Mouse (Mus musculus) hindbrain, embryonic 14.5 days (tissue): Measurements from ENCODE around the gene Pum2. TPM values are rescaled to one million over a fixed set of nuclear protein-coding genes. Genes with fewer than 3 reads are reported as not detected.
"Not testable (repeated sequence)": the region's sequence is repeated elsewhere in the genome, so short reads cannot be mapped to it uniquely, and the experiment has no call there.

Source experiments
- ATAC-seq: fragments of 200-750 bp; cut with Nextera tagmentation; 2 replicates; pipeline ENCODE4 v1.8.0; 2017; ENCODE audit warnings: moderate number of reproducible peaks, mild to moderate bottlenecking, moderate TSS enrichment, moderate library complexity; ENCODE audit not compliant: low FRiP score
- DNase-seq: peaks from one replicate; pipeline ENCODE4 v3.0.0-alpha.2; 2015; ENCODE audit warnings: low spot score
- H3K27ac ChIP-seq: fragments of 300-500 bp; sonication (generic); 2 replicates; pipeline ENCODE4 v1.5.1; 2014; ENCODE audit warnings: mild to moderate bottlenecking, moderate library complexity
- H3K27me3 ChIP-seq: fragments of 300-500 bp; sonication (generic); 2 replicates; pipeline ENCODE4 v1.6.1; 2014; ENCODE audit warnings: mild to moderate bottlenecking, low read length, mixed read lengths; ENCODE audit not compliant: control insufficient read depth, insufficient read depth
- H3K36me3 ChIP-seq: fragments of 300-500 bp; sonication (generic); replicated peaks from 2 replicates; pipeline ENCODE4 v1.6.1; 2014; ENCODE audit not compliant: control insufficient read depth, insufficient read depth
- H3K4me1 ChIP-seq: fragments of 300-500 bp; sonication (generic); replicated peaks from 2 replicates; pipeline ENCODE4 v1.6.1; 2014; ENCODE audit warnings: antibody characterized with exemption, low read length, mixed read lengths; ENCODE audit not compliant: control insufficient read depth, insufficient read depth
- H3K4me2 ChIP-seq: fragments of 300-500 bp; sonication (generic); replicated peaks from 2 replicates; pipeline ENCODE4 v1.6.1; 2014; ENCODE audit warnings: mild to moderate bottlenecking, moderate library complexity
- H3K4me3 ChIP-seq: fragments of 300-500 bp; sonication (generic); replicated peaks from 2 replicates; pipeline ENCODE4 v1.5.1; 2014; ENCODE audit warnings: mild to moderate bottlenecking, low read length
- H3K9ac ChIP-seq: fragments of 300-500 bp; sonication (generic); 2 replicates; pipeline ENCODE4 v1.6.1; 2014
- H3K9me3 ChIP-seq: fragments of 300-500 bp; sonication (generic); 2 replicates; pipeline ENCODE4 v1.6.1; 2016; ENCODE audit warnings: low read length; ENCODE audit not compliant: control insufficient read depth
- WGBS: fragments of 180-500 bp; shearing (Covaris S2); extraction: QIAGEN DNeasy Blood & Tissue Kit; methylation state at CpG from one replicate; pipeline ENCODE4 v1.1.7; 2014; 5-methylcytosine and 5-hydroxymethylcytosine counted together
- polyA plus RNA-seq: library from polyadenylated mRNA; unstranded; fragments of >200 nt; fragmentation: Nextera tagmentation; extraction: Ambion mirVana; gene quantifications from 2 replicates; pipeline ENCODE4 v1.2.1, GENCODE M21; 2014

Gene Pum2
- polyA plus RNA-seq, result 64.9 and 68.6 TPM in 2 replicates

GRCm38 (mm10) chr12:8673974-8674306 is at the start of gene Pum2:
Gene Pum2 (plus strand): TSS chr12:8674134.
- Histone ChIP-seq H3K9ac (peak within 1 kb of the TSS; percentile 94), H3K36me3 (no peaks in the 10 kb centered on the region), H3K4me3 (peak within 1 kb of the TSS; percentile 79), H3K27ac (peak within 1 kb of the TSS; percentile 97), H3K4me1 (peaks cover 22% of the 10 kb centered on the region), H3K4me2 (peak within 1 kb of the TSS; percentile 93), H3K9me3 (no peaks in the 10 kb centered on the region), H3K27me3 (no peaks in the 10 kb centered on the region)
- ATAC-seq (peak; percentile 96), DNase-seq (peak; percentile 96)
- WGBS, result under 1% methylated on average over 25 of the region's 41 CpGs

GRCm38 (mm10) chr12:8629537-8629936 is 44.4 kb upstream of the Pum2 start:
- H3K4me1 ChIP-seq, result no peaks in the 10 kb centered on the region
- WGBS, result 100% methylated on average over 6 of the region's 6 CpGs
- H3K9ac ChIP-seq, result no peak overlapping the region
- H3K9me3 ChIP-seq, result no peaks in the 10 kb centered on the region
- H3K27ac ChIP-seq, result no peak overlapping the region
- no peaks in the 10 kb centered on the region for H3K27me3 ChIP-seq
- ATAC-seq (no peak), DNase-seq (no peak)
- no peak overlapping the region for H3K4me3 ChIP-seq
- no peak overlapping the region for H3K4me2 ChIP-seq
- no peaks in the 10 kb centered on the region for H3K36me3 ChIP-seq

GRCm38 (mm10) chr12:8631691-8632090 is 42.2 kb upstream of the Pum2 start:
- no peaks in the 10 kb centered on the region for H3K9me3 ChIP-seq
- ATAC-seq (no peak), DNase-seq (no peak)
- H3K27me3 ChIP-seq, result no peaks in the 10 kb centered on the region
- no peak overlapping the region for H3K27ac ChIP-seq
- no peak overlapping the region for H3K4me3 ChIP-seq
- H3K4me2 ChIP-seq, result no peak overlapping the region
- WGBS, result 93% methylated on average over 1 of the region's 1 CpGs
- no peaks in the 10 kb centered on the region for H3K36me3 ChIP-seq
- H3K9ac ChIP-seq, result no peak overlapping the region
- no peaks in the 10 kb centered on the region for H3K4me1 ChIP-seq

GRCm38 (mm10) chr12:8632737-8633365 is 41.1 kb upstream of the Pum2 start:
- DNase-seq, result peak; percentile 50
- Histone ChIP-seq H3K4me2 (no peak overlapping the region), H3K27me3 (no peaks in the 10 kb centered on the region), H3K4me3 (no peak overlapping the region), H3K4me1 (no peaks in the 10 kb centered on the region), H3K27ac (no peak overlapping the region), H3K9me3 (no peaks in the 10 kb centered on the region), H3K36me3 (no peaks in the 10 kb centered on the region), H3K9ac (no peak overlapping the region)
- 85% methylated on average over 2 of the region's 2 CpGs for whole genome bisulfite sequencing
- no peak for ATAC-seq

- no peak overlapping the region for H3K4me3 ChIP-seq
- 88% methylated on average over 1 of the region's 1 CpGs for WGBS
These were observed 39.6 kb upstream of the Pum2 start for GRCm38 (mm10) chr12:8634306-8634705.

GRCm38 (mm10) chr12:8635546-8635945 is 38.4 kb upstream of the Pum2 start:
- WGBS, result 97% methylated on average over 4 of the region's 4 CpGs
- no peak overlapping the region for H3K9ac ChIP-seq
- no peak overlapping the region for H3K4me3 ChIP-seq
- H3K9me3 ChIP-seq, result no peaks in the 10 kb centered on the region
- no peaks in the 10 kb centered on the region for H3K27me3 ChIP-seq
- ATAC-seq (no peak), DNase-seq (no peak)
- no peak overlapping the region for H3K27ac ChIP-seq
- H3K4me2 ChIP-seq, result no peak overlapping the region
- no peaks in the 10 kb centered on the region for H3K4me1 ChIP-seq
- H3K36me3 ChIP-seq, result no peaks in the 10 kb centered on the region

More at GRCm38 (mm10) chr12:8634306-8634705, 39.6 kb upstream of the Pum2 start:
- no peak overlapping the region for H3K9ac ChIP-seq
- no peak overlapping the region for H3K27ac ChIP-seq
- DNase-seq (peak; percentile 55), ATAC-seq (no peak)
- no peaks in the 10 kb centered on the region for H3K9me3 ChIP-seq
- H3K4me1 ChIP-seq, result no peaks in the 10 kb centered on the region
- H3K36me3 ChIP-seq, result no peaks in the 10 kb centered on the region
- no peak overlapping the region for H3K4me2 ChIP-seq
- no peaks in the 10 kb centered on the region for H3K27me3 ChIP-seq

GRCm38 (mm10) chr12:8636945-8637344 is 37.0 kb upstream of the Pum2 start:
- 92% methylated on average over 14 of the region's 14 CpGs for WGBS
- ATAC-seq (no peak), DNase-seq (no peak)

GRCm38 (mm10) chr12:8638411-8639087 is 35.4 kb upstream of the Pum2 start:
- H3K4me2 ChIP-seq, H3K36me3 ChIP-seq, H3K9ac ChIP-seq, H3K4me1 ChIP-seq, H3K27ac ChIP-seq, H3K27me3 ChIP-seq, ATAC-seq, H3K9me3 ChIP-seq, H3K4me3 ChIP-seq: not testable (repeated sequence)
- WGBS, result 78% methylated on average over 10 of the region's 10 CpGs
- peak; percentile 65 for DNase-seq

More at GRCm38 (mm10) chr12:8636945-8637344, 37.0 kb upstream of the Pum2 start:
- H3K27ac ChIP-seq, result no peak overlapping the region
- no peak overlapping the region for H3K9ac ChIP-seq
- no peaks in the 10 kb centered on the region for H3K27me3 ChIP-seq
- H3K4me2 ChIP-seq, result no peak overlapping the region
- H3K4me3 ChIP-seq, result no peak overlapping the region
- no peaks in the 10 kb centered on the region for H3K9me3 ChIP-seq
- H3K36me3 ChIP-seq, result no peaks in the 10 kb centered on the region
- H3K4me1 ChIP-seq, result no peaks in the 10 kb centered on the region

GRCm38 (mm10) chr12:8640186-8640585 is 33.7 kb upstream of the Pum2 start:
- not testable (repeated sequence) for DNase-seq, H3K9me3 ChIP-seq, H3K36me3 ChIP-seq, ATAC-seq, H3K4me1 ChIP-seq, H3K27ac ChIP-seq, H3K27me3 ChIP-seq
- Histone ChIP-seq H3K4me3 (peak overlapping the region; percentile 86), H3K9ac (peak overlapping the region; percentile 95), H3K4me2 (peak overlapping the region; percentile 67)
- WGBS, result 9% methylated on average over 2 of the region's 2 CpGs
